Mouse (Mus musculus) neural tube, embryonic 11.5 days (tissue): ENCODE results near the gene Gm6034. TPM values are rescaled to one million over a fixed set of nuclear protein-coding genes. Genes with fewer than 3 reads are reported as not detected.

ENCODE experiments used
- ATAC-seq: fragments of 200-750 bp; cut with Nextera tagmentation; 2 replicates; pipeline ENCODE4 v1.8.0; 2017; ENCODE audit warnings: moderate number of reproducible peaks, mild to moderate bottlenecking, moderate TSS enrichment, moderate library complexity; ENCODE audit not compliant: insufficient read depth, low FRiP score, low TSS enrichment
- DNase-seq: peaks from one replicate; pipeline ENCODE4 v3.0.0-alpha.2; 2015; ENCODE audit warnings: low spot score
- H3K27ac ChIP-seq: fragments of 300-500 bp; sonication (generic); 2 replicates; pipeline ENCODE4 v1.5.1; 2014; ENCODE audit warnings: low read depth, mild to moderate bottlenecking, low read length
- H3K27me3 ChIP-seq: fragments of 300-500 bp; sonication (generic); 2 replicates; pipeline ENCODE4 v1.6.1; 2014; ENCODE audit warnings: mild to moderate bottlenecking, low read length, mixed read lengths; ENCODE audit not compliant: control insufficient read depth, insufficient read depth
- H3K36me3 ChIP-seq: fragments of 300-500 bp; sonication (generic); 2 replicates; pipeline ENCODE4 v1.6.1; 2014; ENCODE audit warnings: mild to moderate bottlenecking, low read length, moderate library complexity, mixed read lengths; ENCODE audit not compliant: control insufficient read depth, insufficient read depth
- H3K4me1 ChIP-seq: fragments of 300-500 bp; sonication (generic); 2 replicates; pipeline ENCODE4 v1.6.1; 2014; ENCODE audit warnings: low read length, mixed read lengths; ENCODE audit not compliant: control insufficient read depth, insufficient read depth
- H3K4me2 ChIP-seq: fragments of 300-500 bp; sonication (generic); 2 replicates; pipeline ENCODE4 v1.6.1; 2014; ENCODE audit warnings: low read depth, mild to moderate bottlenecking, moderate library complexity
- H3K4me3 ChIP-seq: fragments of 300-500 bp; sonication (generic); 2 replicates; pipeline ENCODE4 v1.5.1; 2014; ENCODE audit warnings: low read depth, low read length
- H3K9ac ChIP-seq: fragments of 300-500 bp; sonication (generic); 2 replicates; pipeline ENCODE4 v1.6.1; 2014; ENCODE audit warnings: mild to moderate bottlenecking, low read length
- H3K9me3 ChIP-seq: fragments of 300-500 bp; sonication (generic); 2 replicates; pipeline ENCODE4 v1.6.1; 2016; ENCODE audit warnings: low read length; ENCODE audit not compliant: control insufficient read depth
- WGBS: fragments of 180-500 bp; shearing (Covaris S2); extraction: QIAGEN DNeasy Blood & Tissue Kit; methylation state at CpG from one replicate; pipeline ENCODE4 v1.1.7; 2014; 5-methylcytosine and 5-hydroxymethylcytosine counted together
- polyA plus RNA-seq: library from polyadenylated mRNA; unstranded; fragments of >200 nt; fragmentation: Nextera tagmentation; extraction: Ambion mirVana; gene quantifications from 2 replicates; pipeline ENCODE4 v1.2.1, GENCODE M21; 2014

Gm6034 gene
- polyA plus RNA-seq, 1 experiment from 2014 or later, result not detected

- DNase-seq (no peak), ATAC-seq (no peak)
- Histone ChIP-seq H3K9me3 (no peaks in the 10 kb centered on the region), H3K4me2 (0 out of 2 replicates have a peak within 1 kb of the TSS, but pooled peaks have one; percentile 6), H3K27me3 (no peaks in the 10 kb centered on the region), H3K4me1 (0 out of 2 replicates have a peak, but pooled peaks cover 2% of the 10 kb centered on the region), H3K27ac (no peak within 1 kb of the TSS), H3K4me3 (no peak within 1 kb of the TSS), H3K36me3 (peaks cover 2% of the 10 kb centered on the region; the same call in 1 of the 2 replicates), H3K9ac (no peak within 1 kb of the TSS)
- 50% methylated on average over 15 of the region's 15 CpGs for WGBS
Measured at GRCm38 (mm10) chr17:36020191-36021073, 22.3 kb upstream of the Gm6034 start, which contains the start of gene H2-T24. Gene H2-T24, minus strand, starts transcription at chr17:36020560.

- Histone ChIP-seq H3K4me3 (no peak overlapping the region), H3K4me2 (no peak overlapping the region), H3K4me1 (0 out of 2 replicates have a peak, but pooled peaks cover 2% of the 10 kb centered on the region), H3K9ac (no peak overlapping the region), H3K27me3 (no peaks in the 10 kb centered on the region), H3K27ac (no peak overlapping the region), H3K36me3 (no peaks in the 10 kb centered on the region), H3K9me3 (no peaks in the 10 kb centered on the region)
- DNase-seq (no peak), ATAC-seq (no peak)
- WGBS, result 96% methylated on average over 1 of the region's 1 CpGs
Measured at GRCm38 (mm10) chr17:36021309-36021708, 21.5 kb upstream of the Gm6034 start.

- no peak overlapping the region for H3K9ac ChIP-seq
- H3K4me2 ChIP-seq, result no peak overlapping the region
- no peaks in the 10 kb centered on the region for H3K27me3 ChIP-seq
- H3K36me3 ChIP-seq, result no peaks in the 10 kb centered on the region
- no peaks in the 10 kb centered on the region for H3K9me3 ChIP-seq
- no peak for ATAC-seq
- no peak overlapping the region for H3K27ac ChIP-seq
- no peak for DNase-seq
- H3K4me3 ChIP-seq, result no peak overlapping the region
- 90% methylated on average over 9 of the region's 9 CpGs for WGBS
- H3K4me1 ChIP-seq, result 0 out of 2 replicates have a peak, but pooled peaks cover 2% of the 10 kb centered on the region
Measured at GRCm38 (mm10) chr17:36022098-36022497, 20.7 kb upstream of the Gm6034 start.

GRCm38 (mm10) chr17:36022922-36023321, 19.8 kb upstream of the Gm6034 start:
- H3K36me3 ChIP-seq, result no peaks in the 10 kb centered on the region
- H3K27ac ChIP-seq, result no peak overlapping the region
- no peak overlapping the region for H3K4me2 ChIP-seq
- WGBS, result 92% methylated on average over 6 of the region's 6 CpGs
- H3K9me3 ChIP-seq, result no peaks in the 10 kb centered on the region
- H3K27me3 ChIP-seq, result no peaks in the 10 kb centered on the region
- no peak overlapping the region for H3K9ac ChIP-seq
- 0 out of 2 replicates have a peak, but pooled peaks cover 2% of the 10 kb centered on the region for H3K4me1 ChIP-seq
- DNase-seq, result no peak
- no peak for ATAC-seq
- H3K4me3 ChIP-seq, result no peak overlapping the region

GRCm38 (mm10) chr17:36023710-36024654, 18.8 kb upstream of the Gm6034 start:
- ATAC-seq, result no peak
- Histone ChIP-seq H3K9me3 (no peaks in the 10 kb centered on the region), H3K27ac (no peak overlapping the region), H3K27me3 (no peaks in the 10 kb centered on the region), H3K4me2 (no peak overlapping the region), H3K36me3 (no peaks in the 10 kb centered on the region), H3K9ac (no peak overlapping the region), H3K4me3 (no peak overlapping the region), H3K4me1 (0 out of 2 replicates have a peak, but pooled peaks cover 2% of the 10 kb centered on the region)
- no peak for DNase-seq
- WGBS, result 67% methylated on average over 9 of the region's 9 CpGs

- ATAC-seq, result no peak
- Histone ChIP-seq H3K4me2 (no peak overlapping the region), H3K9me3 (no peaks in the 10 kb centered on the region), H3K27ac (no peak overlapping the region), H3K27me3 (no peaks in the 10 kb centered on the region), H3K9ac (no peak overlapping the region), H3K4me1 (0 out of 2 replicates have a peak, but pooled peaks cover 2% of the 10 kb centered on the region), H3K36me3 (no peaks in the 10 kb centered on the region), H3K4me3 (no peak overlapping the region)
- DNase-seq, result no peak
- WGBS, result 69% methylated on average over 5 of the region's 5 CpGs
Measured at GRCm38 (mm10) chr17:36025197-36025596, 17.6 kb upstream of the Gm6034 start.

- Histone ChIP-seq H3K4me3 (no peak overlapping the region), H3K27me3 (no peaks in the 10 kb centered on the region), H3K9me3 (no peaks in the 10 kb centered on the region), H3K27ac (no peak overlapping the region), H3K9ac (no peak overlapping the region), H3K36me3 (no peaks in the 10 kb centered on the region), H3K4me1 (no peaks in the 10 kb centered on the region), H3K4me2 (no peak overlapping the region)
- no peak for ATAC-seq
- WGBS, result 65% methylated on average over 4 of the region's 4 CpGs
- no peak for DNase-seq
Measured at GRCm38 (mm10) chr17:36025901-36026300, 16.9 kb upstream of the Gm6034 start.

- Histone ChIP-seq H3K9me3 (no peaks in the 10 kb centered on the region), H3K36me3 (no peaks in the 10 kb centered on the region), H3K4me3 (no peak overlapping the region), H3K27me3 (0 out of 2 replicates have a peak, but pooled peaks cover 4% of the 10 kb centered on the region), H3K4me2 (no peak overlapping the region), H3K4me1 (no peaks in the 10 kb centered on the region), H3K27ac (no peak overlapping the region), H3K9ac (no peak overlapping the region)
- DNase-seq, result no peak
- 93% methylated on average over 4 of the region's 4 CpGs for WGBS
- no peak for ATAC-seq
Measured at GRCm38 (mm10) chr17:36027663-36028062, 15.1 kb upstream of the Gm6034 start.
